Mouse (Mus musculus): ENCODE data around the gene Inpp5k. TPM values are rescaled to one million over a fixed set of nuclear protein-coding genes. Genes with fewer than 3 reads are reported as not detected.
A peak's percentile ranks its signal among the peaks of the same experiment; 100 is the strongest.

Gene Inpp5k
- polyA plus RNA-seq, 3 experiments from 2014 or later: 110 to 156 (median 133) TPM

DNA sequence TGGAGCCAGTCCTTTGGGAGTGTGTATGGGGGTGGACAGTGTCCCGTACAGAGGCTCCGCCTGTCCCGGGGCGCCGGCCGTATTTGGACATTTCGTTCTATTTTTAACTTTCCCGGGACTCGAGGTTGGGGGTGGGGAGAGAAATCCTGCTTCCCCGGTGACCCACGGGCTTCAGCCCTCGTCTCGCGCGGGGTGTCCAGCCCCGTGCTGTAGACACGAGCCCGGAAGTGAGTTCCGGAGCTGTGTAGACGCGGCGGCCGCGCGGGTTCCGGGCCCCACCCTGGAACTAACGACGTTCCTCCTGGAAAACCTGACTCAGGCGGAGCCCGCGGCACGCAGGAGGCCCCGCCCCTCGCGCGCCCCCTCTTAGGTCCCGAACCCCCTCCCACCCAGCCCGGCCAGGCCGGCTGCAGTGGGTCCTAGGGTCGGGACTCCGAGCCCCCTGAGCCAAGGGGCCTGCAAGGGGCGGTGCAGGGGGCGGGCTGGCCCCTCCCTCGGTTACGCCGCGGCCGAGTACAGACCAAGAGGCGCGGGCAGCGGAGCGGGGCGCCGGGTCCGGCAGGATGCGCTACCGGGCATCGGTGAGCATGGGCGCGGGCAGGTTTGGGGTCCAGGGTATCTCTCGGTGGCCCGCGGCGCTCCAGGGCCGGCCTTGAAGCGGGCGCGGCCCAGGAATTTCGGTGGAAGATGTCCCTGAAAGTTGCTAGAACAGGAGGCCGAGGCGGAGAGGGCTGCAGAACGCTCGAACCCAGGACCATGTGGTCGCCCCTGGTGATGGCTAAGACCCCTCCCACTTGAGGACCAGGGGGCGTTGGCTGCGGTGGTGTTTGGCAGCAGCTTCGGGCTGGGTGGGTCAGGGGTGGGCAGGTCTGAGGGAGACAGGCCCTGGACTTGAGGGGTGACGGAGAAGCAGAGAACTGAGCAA is 25.1 kb downstream of the Inpp5k start:
- peak; percentile 24 for ATAC-seq

DNA sequence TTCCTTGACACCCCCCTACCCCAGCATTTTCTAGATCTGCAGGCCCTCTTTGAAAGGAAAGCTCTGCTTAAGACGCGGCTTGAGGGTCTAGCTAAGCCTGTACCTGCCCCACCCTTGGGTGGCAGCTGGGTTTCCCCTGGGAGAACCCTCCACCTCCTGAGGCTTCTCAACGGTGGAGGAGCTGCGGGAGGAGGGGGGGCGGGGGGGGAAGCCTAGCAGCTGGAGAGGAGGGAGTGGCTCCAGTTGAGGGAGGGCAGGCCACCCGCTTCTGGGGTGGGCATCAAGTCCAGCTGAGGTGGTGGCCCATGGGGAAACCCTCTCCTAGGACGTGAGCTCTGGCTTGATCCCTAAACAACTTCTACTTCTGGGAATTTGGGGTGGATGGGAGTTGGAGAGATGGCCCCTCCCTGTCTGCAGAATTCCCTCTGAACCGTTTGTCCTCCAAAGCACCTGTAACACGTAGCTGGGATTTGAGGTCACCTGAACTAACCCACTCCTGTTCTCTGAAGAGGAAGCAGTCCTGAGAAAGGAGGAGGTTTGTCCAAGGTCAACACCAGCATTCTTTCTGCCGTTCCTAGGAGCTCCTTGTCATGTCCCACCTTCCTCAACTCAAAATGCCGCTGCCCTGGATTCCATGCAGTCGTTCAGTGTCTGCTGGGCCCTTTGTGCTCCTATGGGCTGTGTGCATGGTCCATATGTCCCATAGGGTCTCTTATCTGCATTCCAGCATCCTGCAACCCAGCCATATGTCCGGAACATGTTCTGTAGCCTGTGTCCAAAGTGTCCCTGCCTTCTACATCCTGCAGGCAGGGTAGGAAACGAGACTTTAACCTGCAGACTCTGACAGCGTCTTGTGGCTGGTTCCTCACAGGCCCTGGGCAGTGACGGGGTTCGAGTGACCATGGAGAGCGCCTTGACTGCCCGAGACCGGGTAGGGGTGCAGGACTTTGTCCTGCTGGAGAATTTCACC is 26.1 kb downstream of the Inpp5k start:
- ATAC-seq: no peak

DNA sequence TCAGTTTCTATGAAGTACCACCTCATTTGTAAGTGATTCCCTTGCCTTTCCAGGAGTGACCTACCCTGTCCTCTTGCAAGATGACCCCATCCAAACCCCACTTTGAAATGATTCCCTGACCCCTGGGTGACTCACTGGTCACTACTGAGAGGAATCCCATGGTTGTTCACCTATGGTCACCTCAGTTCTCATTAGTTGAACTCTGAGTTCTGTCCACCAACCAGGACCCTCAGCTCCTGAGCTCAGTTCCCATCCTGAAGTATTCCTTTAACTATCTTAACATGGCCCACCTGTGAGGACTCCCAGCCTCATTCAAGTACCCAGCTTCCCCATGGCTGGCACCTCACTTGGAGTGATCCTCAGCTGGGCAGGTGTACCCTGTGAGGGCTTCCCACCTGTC is 27.1 kb downstream of the Inpp5k start:
- ATAC-seq: no peak

DNA sequence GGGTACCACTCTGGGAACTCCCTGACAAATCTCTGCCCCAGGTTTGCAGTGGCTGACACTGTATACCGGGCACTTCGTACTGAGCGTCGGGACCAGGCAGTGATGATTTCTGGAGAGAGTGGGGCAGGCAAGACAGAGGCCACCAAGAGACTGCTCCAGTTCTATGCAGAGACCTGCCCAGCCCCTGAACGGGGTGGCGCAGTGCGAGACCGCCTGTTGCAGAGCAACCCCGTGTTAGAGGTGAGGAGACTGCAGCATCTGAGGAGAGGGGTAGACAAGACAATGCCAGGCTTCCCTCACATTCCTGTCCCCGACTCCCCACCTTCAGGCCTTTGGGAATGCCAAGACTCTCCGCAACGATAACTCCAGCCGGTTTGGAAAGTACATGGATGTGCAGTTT is 27.5 kb downstream of the Inpp5k start:
- no peak for ATAC-seq

DNA sequence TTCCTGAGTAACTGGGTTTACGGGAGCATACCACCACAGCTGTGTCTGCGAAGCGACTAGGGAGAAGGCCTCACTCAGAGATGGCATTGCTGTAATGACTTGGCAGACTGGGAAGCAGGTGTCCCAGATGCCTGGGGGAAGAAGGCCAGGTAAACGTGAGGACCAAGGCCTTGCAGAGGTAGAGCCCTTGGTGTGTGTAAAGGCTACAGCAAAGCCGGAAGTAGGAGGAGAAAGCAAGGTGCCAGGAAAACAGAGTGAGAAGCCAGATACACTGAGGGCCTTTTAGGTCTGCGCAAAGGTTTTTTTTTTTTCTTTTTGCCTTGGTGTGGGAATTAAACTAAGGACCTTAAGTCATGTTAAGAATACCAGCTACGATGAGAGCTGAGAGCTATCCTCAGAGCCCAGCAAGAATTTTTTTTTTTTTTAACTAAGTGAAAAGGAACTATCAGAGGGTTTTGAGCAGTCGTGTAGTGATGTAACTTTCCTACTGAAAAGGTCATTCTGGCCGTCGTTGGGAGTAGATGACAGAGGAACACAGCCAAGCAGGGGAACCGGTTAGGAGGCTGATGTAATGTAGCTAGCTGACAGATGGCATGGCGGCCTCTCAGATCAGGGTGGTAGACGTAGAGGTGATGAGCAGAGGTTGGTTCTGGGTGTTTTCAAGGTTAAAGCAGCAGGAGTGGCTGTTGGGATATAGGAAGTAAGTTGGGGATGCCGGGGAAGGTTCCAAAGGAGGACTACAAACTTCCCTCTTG is 28.4 kb downstream of the Inpp5k start:
- ATAC-seq: no peak

DNA sequence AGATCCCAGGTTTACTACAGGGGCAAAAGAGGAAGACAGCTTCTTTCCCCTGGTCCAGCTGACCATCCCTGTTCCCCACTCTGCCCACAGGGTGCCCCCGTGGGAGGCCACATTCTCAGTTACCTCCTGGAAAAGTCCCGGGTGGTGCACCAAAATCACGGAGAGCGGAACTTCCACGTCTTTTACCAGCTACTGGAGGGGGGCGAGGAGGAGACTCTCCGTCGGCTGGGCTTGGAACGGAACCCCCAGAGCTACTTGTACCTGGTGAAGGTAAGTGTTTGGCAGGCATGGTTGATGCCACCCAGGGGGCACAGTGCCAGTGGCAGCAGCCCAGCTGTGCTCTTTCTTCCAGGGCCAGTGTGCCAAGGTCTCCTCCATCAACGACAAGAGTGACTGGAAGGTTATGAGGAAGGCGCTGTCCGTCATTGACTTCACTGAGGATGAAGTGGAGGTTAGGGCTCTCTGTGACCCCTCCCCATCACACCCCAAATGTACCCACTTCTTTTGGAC is 29.3 kb downstream of the Inpp5k start:
- ATAC-seq: no peak

DNA sequence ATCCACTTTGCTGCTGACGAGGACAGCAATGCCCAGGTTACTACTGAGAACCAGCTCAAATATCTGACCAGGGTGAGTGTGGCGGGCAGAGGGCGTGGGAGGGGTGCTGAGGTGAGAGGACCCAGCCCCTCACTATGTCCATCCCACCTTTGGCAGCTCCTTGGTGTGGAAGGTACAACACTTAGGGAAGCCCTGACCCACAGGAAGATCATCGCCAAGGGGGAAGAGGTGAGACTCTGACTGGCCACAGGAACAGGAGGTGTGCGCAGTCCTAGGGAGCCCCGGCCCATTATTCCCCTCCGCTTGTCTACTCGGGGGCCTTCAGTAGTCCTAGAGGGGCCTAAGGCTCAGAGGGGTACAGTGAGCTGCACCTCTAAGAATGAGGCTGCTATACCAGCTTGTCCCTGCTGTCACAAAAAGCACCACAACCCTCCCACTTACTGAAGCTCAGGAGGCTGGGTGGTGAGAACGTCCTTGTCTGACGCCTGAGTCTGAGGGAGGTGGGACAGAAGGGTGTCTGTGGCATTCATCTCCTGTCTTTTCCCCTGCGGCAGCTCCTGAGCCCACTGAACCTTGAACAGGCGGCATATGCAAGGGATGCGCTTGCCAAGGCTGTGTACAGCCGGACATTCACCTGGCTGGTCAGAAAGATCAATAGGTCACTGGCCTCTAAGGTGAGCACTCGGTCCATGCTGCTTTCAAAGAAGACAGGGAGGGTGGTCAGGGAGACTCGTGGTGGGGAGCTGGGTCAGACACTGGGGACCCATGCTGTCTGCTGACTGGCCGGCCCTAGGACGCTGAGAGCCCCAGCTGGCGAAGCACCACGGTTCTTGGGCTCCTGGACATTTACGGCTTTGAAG is 30.4 kb downstream of the Inpp5k start:
- ATAC-seq: no peak

DNA sequence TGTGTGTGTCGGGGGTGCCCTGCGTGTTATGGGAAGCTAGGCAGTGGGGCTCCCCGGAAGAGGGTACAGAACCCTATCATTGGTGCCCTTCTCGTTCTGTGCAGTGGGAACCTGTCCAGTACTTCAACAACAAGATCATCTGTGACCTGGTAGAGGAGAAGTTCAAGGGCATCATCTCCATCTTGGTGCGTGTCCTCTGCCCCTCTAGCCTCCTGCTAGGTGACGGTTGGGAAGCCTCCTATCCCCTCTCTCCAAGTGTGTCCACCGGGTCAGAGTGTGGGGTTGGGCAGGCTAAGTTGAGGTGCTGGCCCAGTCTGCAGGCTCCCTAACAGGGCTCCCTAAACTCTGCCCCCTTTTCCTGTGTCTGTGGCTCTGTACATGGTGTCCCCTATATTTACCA is 31.3 kb downstream of the Inpp5k start:
- no peak for ATAC-seq

DNA sequence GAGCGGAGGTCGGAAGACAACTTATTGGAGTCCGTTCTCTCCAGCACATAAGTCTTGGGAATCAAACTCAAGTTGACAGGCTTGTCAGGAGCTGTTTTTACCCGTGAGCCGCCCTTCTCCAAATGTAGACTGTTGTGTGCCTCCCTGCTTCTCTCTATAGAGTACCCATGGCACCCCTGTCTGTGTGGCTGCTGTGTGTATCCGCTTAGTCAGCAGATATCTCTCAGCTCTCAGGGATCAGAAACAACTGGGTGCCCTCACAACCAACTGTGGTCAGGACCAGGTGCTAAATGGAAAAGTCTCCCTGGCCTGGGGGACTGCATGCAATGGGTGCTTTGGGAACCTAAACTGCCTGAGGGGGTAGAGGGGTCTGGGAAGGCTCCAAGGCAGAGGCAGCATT is 35.5 kb downstream of the Inpp5k start:
- no peak for ATAC-seq

DNA sequence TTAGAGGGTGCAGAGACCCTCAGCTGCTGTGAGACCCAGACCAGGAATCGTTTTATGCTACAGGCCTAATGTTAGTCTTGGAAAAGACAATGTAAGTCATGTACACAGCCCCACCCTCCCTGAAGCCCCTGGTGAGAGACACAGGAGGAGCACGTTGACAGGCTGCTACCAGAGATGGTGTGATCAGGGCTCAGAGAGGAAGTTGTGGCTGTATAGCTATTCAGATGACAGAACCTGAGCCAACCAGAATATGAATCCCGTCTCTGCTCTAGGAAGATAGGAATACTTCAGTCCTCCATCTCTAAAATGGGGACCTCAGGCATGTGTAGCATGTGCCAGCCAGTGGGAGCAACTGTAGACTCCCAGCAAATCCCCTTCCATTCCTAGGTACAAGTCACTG is 37.8 kb downstream of the Inpp5k start:
- no peak for ATAC-seq

DNA sequence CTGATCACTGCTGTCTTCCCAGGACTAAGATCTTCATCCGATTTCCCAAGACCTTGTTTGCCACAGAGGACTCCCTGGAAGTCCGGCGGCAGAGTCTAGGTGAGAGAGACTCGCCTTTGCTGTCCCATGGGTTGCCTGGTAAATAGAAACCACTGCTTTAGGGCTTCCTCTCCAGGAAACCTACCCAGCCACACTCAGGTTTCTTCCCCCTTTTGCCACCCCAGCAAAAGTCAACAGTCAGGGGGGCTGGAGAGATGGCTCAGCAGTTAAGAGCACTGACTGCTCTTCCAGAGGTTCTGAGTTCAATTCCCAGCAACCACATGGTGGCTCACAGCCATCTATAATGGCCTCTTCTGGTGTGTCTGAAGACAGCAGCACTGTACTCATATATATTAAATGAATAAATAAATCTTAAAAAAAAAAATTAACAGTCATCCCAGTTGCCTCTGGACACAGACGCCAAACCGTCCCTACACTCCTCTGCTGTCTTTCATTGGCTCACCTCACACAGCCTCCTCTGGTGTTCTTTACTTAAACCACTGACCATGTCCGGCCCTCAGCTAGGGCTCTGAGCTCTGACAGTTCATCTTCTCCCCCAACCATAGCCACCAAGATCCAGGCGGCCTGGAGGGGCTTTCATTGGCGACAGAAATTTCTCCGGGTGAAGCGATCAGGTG is 38.5 kb downstream of the Inpp5k start:
- ATAC-seq: no peak

DNA sequence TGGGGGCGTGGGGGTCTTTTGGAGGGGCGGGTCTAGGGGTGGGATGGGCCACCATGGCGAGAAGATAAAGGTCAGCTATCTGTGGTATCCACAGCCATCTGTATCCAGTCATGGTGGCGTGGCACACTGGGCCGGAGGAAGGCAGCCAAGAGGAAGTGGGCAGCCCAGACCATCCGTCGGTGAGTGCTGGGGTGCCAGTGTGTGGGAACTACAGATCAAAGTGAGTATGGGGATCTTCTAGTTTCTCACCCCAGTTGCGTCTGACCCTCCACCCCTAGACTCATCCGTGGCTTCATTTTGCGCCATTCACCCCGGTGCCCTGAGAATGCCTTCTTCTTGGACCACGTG is 39.0 kb downstream of the Inpp5k start:
- no peak for ATAC-seq

DNA sequence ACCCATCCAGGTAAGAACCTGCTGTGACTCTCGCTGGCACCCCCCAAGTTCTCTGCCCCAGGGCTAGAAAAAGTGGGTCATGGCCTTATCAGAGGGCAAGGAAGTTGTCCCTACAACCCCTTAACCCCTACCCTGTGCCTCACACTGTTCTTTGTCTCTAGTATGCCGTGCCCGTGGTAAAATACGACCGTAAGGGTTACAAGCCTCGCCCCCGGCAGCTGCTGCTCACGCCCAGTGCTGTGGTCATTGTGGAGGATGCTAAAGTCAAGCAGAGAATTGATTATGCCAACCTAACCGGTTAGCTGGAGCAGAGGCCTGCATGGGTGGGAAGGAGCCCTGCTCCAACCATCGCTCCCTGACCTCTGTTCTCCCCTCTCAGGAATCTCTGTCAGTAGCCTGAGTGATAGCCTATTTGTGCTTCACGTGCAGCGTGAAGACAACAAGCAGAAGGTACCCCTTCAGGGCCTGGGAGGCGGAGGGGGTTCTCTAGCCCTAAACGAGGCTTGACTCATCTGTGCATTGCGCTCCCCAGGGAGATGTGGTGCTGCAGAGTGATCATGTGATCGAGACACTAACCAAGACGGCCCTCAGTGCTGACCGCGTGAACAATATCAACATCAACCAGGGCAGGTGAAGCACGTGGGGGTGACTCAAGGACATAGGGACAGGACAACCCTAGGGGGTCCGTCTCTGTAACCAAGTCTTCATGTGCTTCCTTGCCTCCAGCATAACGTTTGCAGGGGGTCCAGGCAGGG is 40.8 kb downstream of the Inpp5k start:
- no peak for ATAC-seq

DNA sequence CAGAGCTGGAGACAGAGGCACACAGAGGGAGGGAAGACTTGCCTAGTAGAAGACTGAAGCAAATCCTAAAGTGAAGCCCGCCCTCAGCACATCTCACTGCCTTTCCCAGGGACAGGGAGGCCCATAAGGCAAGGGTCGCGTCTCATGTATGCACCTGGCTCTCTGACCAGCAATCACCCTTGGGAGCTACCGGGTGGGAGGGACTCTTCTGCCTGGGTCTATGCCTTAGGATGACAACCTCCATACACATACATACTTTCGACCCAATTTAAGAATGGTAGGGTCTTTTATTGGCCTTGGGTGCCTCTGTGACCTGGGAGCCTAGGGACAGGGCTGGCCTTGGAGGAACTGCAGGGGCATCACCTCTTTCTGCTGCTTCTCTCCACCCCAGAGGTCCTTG is 42.6 kb downstream of the Inpp5k start:
- no peak for ATAC-seq

DNA sequence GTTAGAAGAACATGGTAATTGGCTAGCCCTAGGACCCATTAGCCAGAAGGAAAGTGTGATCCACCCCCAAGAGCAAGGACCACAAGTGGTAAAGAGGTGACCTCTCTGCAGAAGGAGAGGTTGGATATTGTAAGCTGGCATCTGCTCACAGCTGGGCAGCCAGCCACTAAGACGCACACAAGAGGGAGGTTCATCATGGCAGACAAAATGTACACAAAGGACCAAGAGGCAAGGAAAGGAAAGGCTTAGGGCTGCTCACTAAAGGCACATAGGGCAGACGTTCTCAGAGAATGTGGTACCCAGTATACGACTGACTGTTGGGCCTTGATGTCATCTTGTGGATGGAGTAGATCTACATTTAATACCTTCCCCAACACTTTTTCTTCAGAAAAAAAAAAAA is 44.1 kb downstream of the Inpp5k start:
- no peak for ATAC-seq

DNA sequence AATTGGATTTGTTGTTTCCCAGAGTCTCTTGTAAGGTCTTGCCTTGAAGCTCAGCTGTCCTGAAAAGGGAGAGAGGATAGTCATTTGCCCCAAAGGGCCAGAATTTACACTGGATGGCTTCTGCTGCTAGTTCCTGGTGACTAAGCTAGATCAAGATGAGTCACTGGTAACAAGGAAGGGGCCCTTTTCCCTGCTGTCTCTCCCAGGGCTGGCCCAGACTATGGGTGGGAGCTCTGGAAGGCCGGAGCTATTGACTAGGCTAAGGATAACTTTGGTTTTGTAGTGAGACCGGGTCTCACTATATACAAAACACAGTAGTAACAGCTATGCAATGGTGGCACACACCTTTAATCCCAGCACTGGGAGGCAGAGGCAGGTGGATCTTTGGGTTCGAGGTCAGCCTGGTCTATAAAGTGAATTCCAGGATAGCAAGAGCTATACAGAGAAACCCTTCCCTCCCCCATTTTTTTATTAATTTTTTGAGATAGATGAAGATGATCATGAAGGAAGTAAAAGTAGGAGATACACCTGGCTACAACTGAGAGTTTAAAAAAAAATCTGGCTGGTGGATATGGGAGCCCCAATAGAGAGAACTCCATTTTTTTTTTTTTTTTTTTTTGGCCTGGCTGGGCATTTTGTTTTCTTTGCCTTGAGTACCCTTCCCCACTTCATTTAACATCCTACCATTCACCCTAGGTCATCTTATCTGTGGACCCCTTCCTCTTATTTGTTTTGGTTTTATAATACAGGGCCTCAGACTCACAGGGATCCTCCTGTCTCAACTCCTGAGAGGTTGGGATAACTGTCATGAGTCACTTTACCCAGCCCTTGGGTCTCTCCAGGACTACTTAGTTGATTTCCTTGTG is 47.3 kb downstream of the Inpp5k start:
- ATAC-seq: no peak

DNA sequence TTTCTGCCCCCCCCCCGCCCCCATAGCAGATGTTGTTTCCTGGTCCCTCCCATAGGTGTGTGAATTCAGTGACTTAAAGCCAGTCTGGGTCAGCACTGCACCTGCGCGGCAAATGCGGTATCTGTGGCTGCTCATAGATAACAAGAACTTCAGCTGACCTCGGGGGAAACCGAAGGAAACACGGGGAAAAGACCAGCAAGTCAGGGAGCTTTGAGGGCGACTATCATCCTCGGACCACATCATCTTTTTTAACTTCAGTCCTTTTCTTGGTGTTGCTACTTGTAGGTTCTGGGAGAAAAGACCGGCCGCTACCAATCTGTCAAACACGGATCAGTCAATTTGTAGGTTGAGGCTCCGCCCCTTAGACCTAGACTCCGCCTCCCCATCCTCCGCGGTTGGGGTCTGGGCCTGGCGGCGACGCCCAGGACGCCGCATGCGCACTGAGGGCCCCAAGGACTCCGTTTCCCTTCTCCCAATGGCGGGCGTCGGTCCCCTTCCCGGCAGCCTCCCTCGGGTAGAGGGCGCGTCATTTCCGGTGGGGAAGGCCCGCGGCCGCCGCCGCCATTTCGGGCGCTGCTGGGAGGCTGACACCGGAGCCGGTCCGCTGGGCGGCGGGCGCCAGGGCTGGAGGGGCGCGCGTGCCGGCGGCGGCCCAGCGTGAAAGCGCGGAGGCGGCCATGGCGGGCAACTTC is 48.1 kb downstream of the Inpp5k start, which contains the start of gene Crk:
Crk (plus strand) TSS at position 513 of the 692 bp plus-strand sequence.
- ATAC-seq: peak; percentile 89

DNA sequence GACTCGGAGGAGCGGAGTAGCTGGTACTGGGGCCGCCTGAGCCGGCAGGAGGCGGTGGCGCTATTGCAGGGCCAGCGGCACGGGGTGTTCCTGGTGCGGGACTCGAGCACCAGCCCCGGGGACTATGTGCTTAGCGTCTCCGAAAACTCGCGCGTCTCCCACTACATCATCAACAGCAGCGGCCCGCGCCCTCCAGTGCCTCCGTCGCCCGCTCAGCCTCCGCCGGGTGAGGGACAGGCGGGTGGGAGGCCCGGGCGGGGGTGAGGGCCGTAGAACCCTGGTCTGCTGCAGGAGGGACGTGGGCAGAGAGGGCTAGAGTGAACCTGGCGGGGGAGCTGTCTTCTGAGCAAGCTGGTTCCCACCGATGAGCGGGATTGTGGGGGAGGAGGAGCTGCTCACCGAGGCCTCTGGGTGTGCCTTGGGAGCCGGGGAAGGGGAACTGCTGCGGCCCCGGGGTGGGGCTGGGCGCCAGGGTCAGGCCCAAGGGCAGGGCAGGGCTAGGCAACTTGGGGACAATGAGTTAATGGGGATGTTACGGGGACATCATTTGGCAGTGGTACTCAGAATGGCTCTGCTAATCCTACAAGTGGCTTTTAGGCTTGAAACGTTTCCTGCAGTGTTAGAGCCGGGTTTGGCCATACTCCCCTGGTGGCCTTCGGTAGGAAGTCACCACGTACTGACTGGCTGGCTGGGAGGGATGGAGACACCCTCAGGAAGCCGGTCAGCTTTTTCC is 48.8 kb downstream of the Inpp5k start:
- ATAC-seq: peak; percentile 33

Data from inflammation-experienced regulatory T-cells, adult 6 months (primary cell).